Mouse (Mus musculus) heart, postnatal 10 days (tissue): Measurements from ENCODE around the gene Ager. TPM values are rescaled to one million over a fixed set of nuclear protein-coding genes. Genes with fewer than 3 reads are reported as not detected.

Experiments
- DNase-seq, 2 experiments: peaks; one replicate each; pipeline ENCODE4 v3.0.0; 2021
- intact Hi-C: fragments of 180-260 bp; cut with DNase I; formaldehyde crosslinking; loops from one replicate; pipeline ENCODE4 v1.15.1; 2025
- total RNA-seq, 2 experiments: library from RNA; stranded (reverse); gene quantifications; 2 replicates each; pipeline ENCODE4 v1.2.3; 2021

Gene Ager
- total RNA-seq, 2 experiments from 2014 or later = 1.1 to 1.6 TPM

GRCm38 (mm10) chr17:34603375-34604060 is 5.9 kb downstream of the Ager start, which contains the start of gene Rnf5:
Gene Rnf5 (minus strand): TSS chr17:34603690.
- intact Hi-C loops = loop anchor here (10.0 kb wide), 1 partner anchor 479 kb away; the partner anchor contains the start of gene Brd2
- peak; percentile 99 to 100 for DNase-seq

- peak; percentile 99 for DNase-seq
- intact Hi-C loops = loop anchor here (10.0 kb wide), 1 partner anchor 479 kb away; the partner anchor contains the start of gene Brd2
Observed at GRCm38 (mm10) chr17:34604061-34604508, 6.4 kb downstream of the Ager start, which contains the start of gene Agpat1. Gene Agpat1 (plus strand): TSS chr17:34604262.

- intact Hi-C loops = loop anchor here (10.0 kb wide), 1 partner anchor 480 kb away; the partner anchor contains the start of gene Brd2
- no peak for DNase-seq
Observed at GRCm38 (mm10) chr17:34604511-34605237, 7.0 kb downstream of the Ager start.

GRCm38 (mm10) chr17:34605609-34606008 is 7.9 kb downstream of the Ager start:
- intact Hi-C loops = loop anchor here (10.0 kb wide), 1 partner anchor 481 kb away; the partner anchor contains the start of gene Brd2
- DNase-seq = peak; percentile 98

- peak in 1 of 2 experiments; percentile 57 for DNase-seq
- intact Hi-C loops = loop anchor here (10.0 kb wide), 1 partner anchor 482 kb away; the partner anchor contains the start of gene Brd2
Observed at GRCm38 (mm10) chr17:34606186-34607039, 8.8 kb downstream of the Ager start.

- intact Hi-C loops = loop anchor here (10.0 kb wide), 1 partner anchor 483 kb away; the partner anchor contains the start of gene Brd2
- DNase-seq = no peak
Observed at GRCm38 (mm10) chr17:34607997-34608396, 10.3 kb downstream of the Ager start.

GRCm38 (mm10) chr17:34611050-34611449 is 13.4 kb downstream of the Ager start:
- intact Hi-C loops = no loop called here
- DNase-seq = no peak

GRCm38 (mm10) chr17:34613054-34613645 is 15.5 kb downstream of the Ager start:
- intact Hi-C loops = no loop called here
- DNase-seq = no peak

- intact Hi-C loops = no loop called here
- no peak for DNase-seq
Observed at GRCm38 (mm10) chr17:34613830-34614229, 16.2 kb downstream of the Ager start.

GRCm38 (mm10) chr17:34615871-34616270 is 18.2 kb downstream of the Ager start, which contains the start of gene Egfl8:
Gene Egfl8 (minus strand): TSS chr17:34615971.
- no peak for DNase-seq
- intact Hi-C loops = loop anchor here (5.0 kb wide), 3 partner anchors 44 to 104 kb away; no protein-coding TSS in a partner anchor

GRCm38 (mm10) chr17:34618999-34619398 is 21.3 kb downstream of the Ager start:
- peak; percentile 73 to 85 for DNase-seq
- intact Hi-C loops = loop anchor here (1.0 to 5.0 kb wide), 4 partner anchors 47 to 180 kb away; no protein-coding TSS in a partner anchor

- intact Hi-C loops = no loop called here
Observed at GRCm38 (mm10) chr17:34621006-34621405, 23.3 kb downstream of the Ager start.

GRCm38 (mm10) chr17:34623161-34623560 is 25.5 kb downstream of the Ager start:
- intact Hi-C loops = no loop called here
- DNase-seq = no peak

More at GRCm38 (mm10) chr17:34621006-34621405, 23.3 kb downstream of the Ager start:
- no peak for DNase-seq

- no peak for DNase-seq
- intact Hi-C loops = no loop called here
Observed at GRCm38 (mm10) chr17:34624981-34625380, 27.3 kb downstream of the Ager start.

GRCm38 (mm10) chr17:34626062-34626772 is 28.6 kb downstream of the Ager start:
- DNase-seq = no peak
- intact Hi-C loops = loop anchor here (2.0 kb wide), 1 partner anchor 19 kb away; the partner anchor contains the start of gene Fkbpl

GRCm38 (mm10) chr17:34626773-34627092 is 29.1 kb downstream of the Ager start:
- DNase-seq = peak; percentile 52 to 63
- intact Hi-C loops = loop anchor here (2.0 kb wide), 1 partner anchor 18 kb away; the partner anchor contains the start of gene Fkbpl

- DNase-seq = peak; percentile 92 to 93
- intact Hi-C loops = loop anchor here (2.0 kb wide), 1 partner anchor 17 kb away; the partner anchor contains the start of gene Fkbpl
Observed at GRCm38 (mm10) chr17:34627093-34627942, 29.7 kb downstream of the Ager start.
